Mouse (Mus musculus) right cerebral cortex, postnatal 4 days (tissue): ENCODE measurements around the gene Tmem79.
"Not testable (repeated sequence)": the region's sequence is repeated elsewhere in the genome, so short reads cannot be mapped to it uniquely, and the experiment has no call there.

Source experiments
- DNase-seq: peaks from one replicate; pipeline ENCODE4 v3.0.0-alpha.2; 2022

Tmem79 gene

GRCm38 (mm10) chr3:88352907-88353306 is 17.0 kb upstream of the Tmem79 start:
- no peak for DNase-seq

- DNase-seq = no peak
These were observed 14.8 kb upstream of the Tmem79 start for GRCm38 (mm10) chr3:88350732-88351131.

- no peak for DNase-seq
These were observed 3.1 kb upstream of the Tmem79 start for GRCm38 (mm10) chr3:88339006-88339405.

- no peak for DNase-seq
These were observed 2.4 kb upstream of the Tmem79 start for GRCm38 (mm10) chr3:88338316-88338715.

GRCm38 (mm10) chr3:88337367-88338020 is 1.5 kb upstream of the Tmem79 start:
- no peak for DNase-seq

- no peak for DNase-seq
These were observed 403 bp downstream of the Tmem79 start for GRCm38 (mm10) chr3:88335436-88336053.

- no peak for DNase-seq
These were observed 979 bp downstream of the Tmem79 start for GRCm38 (mm10) chr3:88334902-88335435.

GRCm38 (mm10) chr3:88334029-88334658 is 1.8 kb downstream of the Tmem79 start:
- DNase-seq = no peak

GRCm38 (mm10) chr3:88331282-88331681 is 4.7 kb downstream of the Tmem79 start:
- no peak for DNase-seq

- no peak for DNase-seq
These were observed 7.0 kb downstream of the Tmem79 start for GRCm38 (mm10) chr3:88328956-88329355.

- peak; percentile 57 for DNase-seq
These were observed 11.0 kb downstream of the Tmem79 start, which contains the start of gene Glmp for GRCm38 (mm10) chr3:88324951-88325405. Glmp (plus strand) TSS chr3:88325023.

- no peak for DNase-seq
These were observed 36.8 kb downstream of the Tmem79 start for GRCm38 (mm10) chr3:88299172-88299571.

GRCm38 (mm10) chr3:88297321-88297851 is 38.6 kb downstream of the Tmem79 start:
- no peak for DNase-seq

- peak; percentile 91 for DNase-seq
These were observed 39.2 kb downstream of the Tmem79 start, which contains the start of the genes Tsacc and Cct3 for GRCm38 (mm10) chr3:88296561-88297318. Tsacc (minus strand) TSS chr3:88296999. Cct3 (plus strand) TSS chr3:88297116.

- peak; percentile 28 for DNase-seq
These were observed 39.8 kb downstream of the Tmem79 start for GRCm38 (mm10) chr3:88296110-88296560.

- not testable (repeated sequence) for DNase-seq
These were observed 40.7 kb downstream of the Tmem79 start for GRCm38 (mm10) chr3:88295272-88295671.

GRCm38 (mm10) chr3:88291970-88292369 is 44.0 kb downstream of the Tmem79 start:
- DNase-seq = peak; percentile 22

- DNase-seq = not testable (repeated sequence)
These were observed 47.7 kb downstream of the Tmem79 start for GRCm38 (mm10) chr3:88288133-88288713.

- no peak for DNase-seq
These were observed 48.8 kb downstream of the Tmem79 start, which contains the start of gene Gm38392 for GRCm38 (mm10) chr3:88287110-88287509. Gm38392 (minus strand) TSS chr3:88287210.

GRCm38 (mm10) chr3:88285565-88285895 is 50.4 kb downstream of the Tmem79 start:
- not testable (repeated sequence) for DNase-seq

- DNase-seq = not testable (repeated sequence)
These were observed 51.0 kb downstream of the Tmem79 start for GRCm38 (mm10) chr3:88284815-88285564.
